Mouse (Mus musculus): ENCODE measurements at regions not wholly inside any gene's neighbourhood (a gene's known extent, or its start where the extent isn't known, plus 50 kb on each side); places are given as distances from the start of the nearest gene placed in this dataset.

- Histone ChIP-seq H3K36me3 (no peaks in the 10 kb centered on the region), H3K9me3 (no peaks in the 10 kb centered on the region), H3K4me1 (peaks cover 2% of the 10 kb centered on the region; the same call in 1 of the 2 replicates), H3K4me3 (no peak overlapping the region), H3K4me2 (no peak overlapping the region), H3K27me3 (no peaks in the 10 kb centered on the region), H3K9ac (no peak overlapping the region), H3K27ac (no peak overlapping the region)
- WGBS, result 38% methylated on average over 4 of the region's 4 CpGs
- no peak for ATAC-seq (ENCODE audit: insufficient number of reproducible peaks, low FRiP score, low TSS enrichment, low read depth)
Measured at GRCm38 (mm10) chr3:99812836-99813235, 72.4 kb upstream of the Spag17 start.

- Histone ChIP-seq H3K4me2 (no peak overlapping the region), H3K27ac (no peak overlapping the region), H3K27me3 (no peaks in the 10 kb centered on the region), H3K9ac (no peak overlapping the region), H3K9me3 (no peaks in the 10 kb centered on the region), H3K4me1 (peaks cover 2% of the 10 kb centered on the region; the same call in 1 of the 2 replicates), H3K4me3 (no peak overlapping the region), H3K36me3 (no peaks in the 10 kb centered on the region)
- ATAC-seq (ENCODE audit: insufficient number of reproducible peaks, low FRiP score, low TSS enrichment, low read depth), result no peak
- 64% methylated on average over 3 of the region's 3 CpGs for WGBS
Measured at GRCm38 (mm10) chr3:99815115-99815514, 70.1 kb upstream of the Spag17 start.

- no peak for ATAC-seq (ENCODE audit: insufficient number of reproducible peaks, low FRiP score, low TSS enrichment, low read depth)
- Histone ChIP-seq H3K4me2 (no peak overlapping the region), H3K27ac (no peak overlapping the region), H3K27me3 (no peaks in the 10 kb centered on the region), H3K4me1 (peaks cover 4% of the 10 kb centered on the region; the same call in 1 of the 2 replicates), H3K9ac (no peak overlapping the region), H3K4me3 (no peak overlapping the region), H3K9me3 (no peaks in the 10 kb centered on the region), H3K36me3 (no peaks in the 10 kb centered on the region)
- 33% methylated on average over 8 of the region's 8 CpGs for WGBS
Measured at GRCm38 (mm10) chr3:99817965-99818364, 67.2 kb upstream of the Spag17 start.

- Histone ChIP-seq H3K9ac (no peak overlapping the region), H3K27me3 (no peaks in the 10 kb centered on the region), H3K4me1 (peaks cover 5% of the 10 kb centered on the region; the same call in 1 of the 2 replicates), H3K9me3 (no peaks in the 10 kb centered on the region), H3K36me3 (no peaks in the 10 kb centered on the region), H3K4me2 (no peak overlapping the region), H3K27ac (no peak overlapping the region), H3K4me3 (no peak overlapping the region)
- 42% methylated on average over 5 of the region's 5 CpGs for WGBS
- ATAC-seq (ENCODE audit: insufficient number of reproducible peaks, low FRiP score, low TSS enrichment, low read depth), result 0 out of 2 replicates have a peak, but pooled peaks have one; percentile 30
Measured at GRCm38 (mm10) chr3:99822735-99823134, 62.5 kb upstream of the Spag17 start.

GRCm38 (mm10) chr3:99823256-99823655, 62.0 kb upstream of the Spag17 start:
- Histone ChIP-seq H3K4me1 (peaks cover 5% of the 10 kb centered on the region; the same call in 1 of the 2 replicates), H3K9ac (no peak overlapping the region), H3K4me3 (no peak overlapping the region), H3K27me3 (no peaks in the 10 kb centered on the region), H3K36me3 (no peaks in the 10 kb centered on the region), H3K9me3 (no peaks in the 10 kb centered on the region), H3K27ac (no peak overlapping the region), H3K4me2 (no peak overlapping the region)
- ATAC-seq (ENCODE audit: insufficient number of reproducible peaks, low FRiP score, low TSS enrichment, low read depth), result no peak
- 88% methylated on average over 3 of the region's 3 CpGs for WGBS
